Mouse (Mus musculus) embryonic fibroblast, embryonic 13.5 days (primary cell): ENCODE results near the gene Bysl. TPM values are rescaled to one million over a fixed set of nuclear protein-coding genes. Genes with fewer than 3 reads are reported as not detected.

Experiments
- H3K27ac ChIP-seq: 2 replicates; pipeline ENCODE4 v1.5.1; 2012; ENCODE audit warnings: low read length, control low read depth, inconsistent platforms; ENCODE audit not compliant: insufficient read depth
- H3K4me1 ChIP-seq: 2 replicates; pipeline ENCODE4 v1.6.1; 2011; ENCODE audit warnings: low read length; ENCODE audit not compliant: control insufficient read depth, insufficient read depth
- H3K4me3 ChIP-seq: 2 replicates; pipeline ENCODE4 v1.5.1; 2011; ENCODE audit warnings: mild to moderate bottlenecking, control low read depth, low read length; ENCODE audit not compliant: insufficient read depth
- CTCF ChIP-seq: IDR thresholded peaks from 2 replicates; pipeline ENCODE4 v1.5.1; 2011; ENCODE audit warnings: mild to moderate bottlenecking, control low read depth, low read length, moderate library complexity, borderline replicate concordance; ENCODE audit not compliant: insufficient read depth
- POLR2A ChIP-seq: IDR thresholded peaks from 2 replicates; pipeline ENCODE4 v1.6.1; 2011; ENCODE audit warnings: low read depth, mild to moderate bottlenecking, control low read depth, low read length, moderate library complexity
- polyA plus RNA-seq: library from polyadenylated mRNA; stranded (reverse); fragments of >200 nt; gene quantifications from 2 replicates; pipeline ENCODE4 v1.2.4, GENCODE M21; 2011; ENCODE audit warnings: low read depth; ENCODE audit not compliant: missing spikeins, insufficient read length

Gene Bysl
- polyA plus RNA-seq, 1 experiment, result 11.6 TPM

- TF ChIP-seq POLR2A (no peak), CTCF (no peak)
- Histone ChIP-seq H3K27ac (no peak overlapping the region), H3K4me3 (no peak overlapping the region), H3K4me1 (no peaks in the 10 kb centered on the region)
Observed at GRCm38 (mm10) chr17:47552994-47553393, 58.3 kb downstream of the Bysl start.

GRCm38 (mm10) chr17:47551049-47551448 lies 60.2 kb downstream of the Bysl start:
- Histone ChIP-seq H3K4me1 (no peaks in the 10 kb centered on the region), H3K4me3 (no peak overlapping the region), H3K27ac (no peak overlapping the region)
- TF ChIP-seq POLR2A (no peak), CTCF (no peak)

Other genes starting within 250 kb of the Bysl start
- gene Mrps10, start 242.6 kb downstream of the Bysl start, polyA plus RNA-seq, result 51.8 and 54.7 TPM in 2 replicates
- gene Guca1b, start 226.1 kb downstream of the Bysl start, polyA plus RNA-seq, result 0.32 TPM in 1 of 2 replicates, not detected in the other
- gene Guca1a, start 210.9 kb downstream of the Bysl start, polyA plus RNA-seq, result 1.6 and 3.8 TPM in 2 replicates
- 1.1 and 1.4 TPM in 2 replicates for gene AI661453, start 174.9 kb downstream of the Bysl start, polyA plus RNA-seq
- 0.82 TPM in 1 of 2 replicates, not detected in the other for gene 1700001C19Rik, start 174.1 kb downstream of the Bysl start, polyA plus RNA-seq
- 10.5 and 16.0 TPM in 2 replicates for gene Taf8, start 109.2 kb downstream of the Bysl start, polyA plus RNA-seq
- gene Ccnd3, start 106.4 kb downstream of the Bysl start, polyA plus RNA-seq, result 159 and 169 TPM in 2 replicates
- 27.2 and 28.9 TPM in 2 replicates for gene Med20, start 90 bp upstream of the Bysl start, polyA plus RNA-seq
- gene Gm20517, start 97 bp upstream of the Bysl start, polyA plus RNA-seq, result 2.5 and 2.8 TPM in 2 replicates
- 7.2 and 8.8 TPM in 2 replicates for gene Usp49, start 19.2 kb upstream of the Bysl start, polyA plus RNA-seq
- gene Tomm6, start 76.9 kb upstream of the Bysl start, polyA plus RNA-seq, result 150 and 175 TPM in 2 replicates
- 2.5 and 2.7 TPM in 2 replicates for gene Frs3, start 77.5 kb upstream of the Bysl start, polyA plus RNA-seq
- 3.0 and 3.4 TPM in 2 replicates for gene Gm21981, start 83.0 kb upstream of the Bysl start, polyA plus RNA-seq
- not detected in 2 replicates for gene Prickle4, start 83.2 kb upstream of the Bysl start, polyA plus RNA-seq
- gene Pgc, start 115.3 kb upstream of the Bysl start, polyA plus RNA-seq, result not detected in 2 replicates
- 4.7 and 6.5 TPM in 2 replicates for gene Tfeb, start 125.5 kb upstream of the Bysl start, polyA plus RNA-seq
- 8.8 and 13.7 TPM in 2 replicates for gene Mdfi, start 223.2 kb upstream of the Bysl start, polyA plus RNA-seq